Mouse (Mus musculus): ENCODE data around the gene Actrt2.

- TF ChIP-seq CTCF (IDR thresholded peaks at IDR 0.05) (no peak), EP300 (IDR thresholded peaks at IDR 0.05) (no peak)
These were observed 18.5 kb downstream of the Actrt2 start for GRCm38 (mm10) chr4:154649083-154649747.

Data from lung, postnatal 0 days (tissue).